Mouse (Mus musculus): ENCODE results near the gene Josd1.

- TF ChIP-seq CTCF (IDR thresholded peaks at IDR 0.05; ENCODE audit: insufficient read depth, low read depth, low read length) (no peak), POLR2A (IDR thresholded peaks at IDR 0.05; ENCODE audit: insufficient read depth, low read depth, low read length) (no peak)
These were observed 6.0 kb upstream of the Josd1 start for GRCm38 (mm10) chr15:79693740-79694139.

Measured in olfactory bulb, adult 2 months (tissue).